Mouse (Mus musculus): Measurements from ENCODE around the gene Iah1. TPM values are rescaled to one million over a fixed set of nuclear protein-coding genes. Genes with fewer than 3 reads are reported as not detected.

Iah1 gene
- polyA plus RNA-seq, 1 experiment from 2014 or later = 46.5 TPM

DNA sequence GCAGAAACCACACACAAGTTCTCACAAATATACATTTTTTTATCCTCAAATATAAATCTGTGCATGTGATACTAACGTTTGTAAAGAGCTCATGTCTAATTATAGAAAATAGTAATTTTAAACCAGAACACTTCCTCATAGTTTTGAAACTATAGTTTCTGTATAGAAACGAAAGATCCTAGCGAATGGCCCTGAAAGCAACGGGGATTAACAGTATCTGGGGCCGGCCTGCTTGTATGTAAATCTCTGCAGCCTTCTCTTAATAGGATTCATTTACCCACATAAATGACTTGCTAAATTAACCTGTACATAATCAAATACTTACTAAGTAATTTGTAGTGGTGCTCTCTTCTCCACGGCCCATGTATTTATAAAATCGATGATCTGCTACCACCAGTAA lies 30.8 kb downstream of the Iah1 start:
- Histone ChIP-seq H3K4me3 (ENCODE audit: low read length) (no peak overlapping the region), H3K4me2 (ENCODE audit: low read depth, low read length) (no peak overlapping the region), H3K27ac (ENCODE audit: low read length) (no peak overlapping the region), H3K27me3 (ENCODE audit: control insufficient read depth, insufficient read depth, low read length) (no peaks in the 10 kb centered on the region), H3K36me3 (ENCODE audit: control insufficient read depth, insufficient read depth) (peaks cover 36% of the 10 kb centered on the region), H3K4me1 (ENCODE audit: control insufficient read depth, insufficient read depth, low read length) (no peaks in the 10 kb centered on the region), H3K9ac (ENCODE audit: low read length) (no peak overlapping the region), H3K9me3 (replicated peaks; ENCODE audit: control insufficient read depth, low read length) (peaks cover 5% of the 10 kb centered on the region)
- no peak for ATAC-seq (replicated peaks; ENCODE audit: extremely low read depth, insufficient read depth, low FRiP score)
- 91% methylated on average over 7 of the region's 7 CpGs for WGBS

DNA sequence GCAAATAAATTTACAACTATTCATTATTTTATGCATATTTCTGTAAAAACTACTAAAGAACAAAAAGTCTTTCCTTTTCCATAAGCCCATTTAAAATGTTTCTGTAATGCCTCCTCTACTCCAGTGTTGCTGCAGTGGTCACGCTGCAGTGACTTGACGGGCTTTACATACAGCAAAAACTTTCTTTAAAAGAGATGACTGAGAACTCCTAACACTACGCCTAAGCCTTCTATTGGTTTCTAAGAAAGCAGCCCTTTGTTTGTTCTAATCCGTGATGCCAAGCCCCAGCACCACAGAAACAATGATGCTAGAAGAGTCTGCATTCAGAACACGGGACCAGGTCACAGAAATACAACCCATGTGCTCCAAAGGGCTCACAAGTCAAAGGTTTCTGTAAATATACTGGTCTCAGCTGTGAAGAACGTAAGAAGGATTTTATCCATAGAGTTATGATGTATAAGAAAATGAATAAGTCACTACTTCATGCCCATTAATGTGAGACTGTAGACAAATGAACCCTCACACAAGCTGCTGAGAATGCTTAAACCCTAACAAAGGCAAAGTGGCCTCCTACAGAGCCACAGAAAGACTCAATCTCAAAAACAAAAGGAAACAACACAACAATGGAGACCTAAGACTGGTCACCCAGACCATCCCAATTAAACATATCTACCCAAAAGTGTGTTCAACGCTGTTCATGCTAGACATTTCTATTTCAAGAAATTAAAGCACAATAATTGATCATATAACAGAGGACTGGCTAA lies 34.1 kb downstream of the Iah1 start:
- ATAC-seq (replicated peaks; ENCODE audit: extremely low read depth, insufficient read depth, low FRiP score) = no peak
- H3K9ac ChIP-seq (ENCODE audit: low read length) = no peak overlapping the region
- 90% methylated on average over 7 of the region's 7 CpGs for WGBS
- peaks cover 9% of the 10 kb centered on the region for H3K9me3 ChIP-seq (replicated peaks; ENCODE audit: control insufficient read depth, low read length)
- no peaks in the 10 kb centered on the region for H3K27me3 ChIP-seq (ENCODE audit: control insufficient read depth, insufficient read depth, low read length)
- no peak overlapping the region for H3K4me3 ChIP-seq (ENCODE audit: low read length)
- H3K27ac ChIP-seq (ENCODE audit: low read length) = no peak overlapping the region
- H3K4me1 ChIP-seq (ENCODE audit: control insufficient read depth, insufficient read depth, low read length) = no peaks in the 10 kb centered on the region
- H3K4me2 ChIP-seq (ENCODE audit: low read depth, low read length) = no peak overlapping the region
- peaks cover 40% of the 10 kb centered on the region for H3K36me3 ChIP-seq (ENCODE audit: control insufficient read depth, insufficient read depth)

- no peak overlapping the region for H3K4me3 ChIP-seq (ENCODE audit: low read length)
- H3K27ac ChIP-seq (ENCODE audit: low read length) = no peak overlapping the region
- peaks cover 9% of the 10 kb centered on the region for H3K9me3 ChIP-seq (replicated peaks; ENCODE audit: control insufficient read depth, low read length)
- no peaks in the 10 kb centered on the region for H3K4me1 ChIP-seq (ENCODE audit: control insufficient read depth, insufficient read depth, low read length)
- no peak for ATAC-seq (replicated peaks; ENCODE audit: extremely low read depth, insufficient read depth, low FRiP score)
- WGBS = 94% methylated on average over 8 of the region's 8 CpGs
- H3K9ac ChIP-seq (ENCODE audit: low read length) = no peak overlapping the region
- no peaks in the 10 kb centered on the region for H3K27me3 ChIP-seq (ENCODE audit: control insufficient read depth, insufficient read depth, low read length)
- H3K36me3 ChIP-seq (ENCODE audit: control insufficient read depth, insufficient read depth) = peaks cover 36% of the 10 kb centered on the region
- no peak overlapping the region for H3K4me2 ChIP-seq (ENCODE audit: low read depth, low read length)
These were observed 37.5 kb downstream of the Iah1 start for GRCm38 (mm10) chr12:21353681-21354080.

GRCm38 (mm10) chr12:21362686-21363085 lies 46.5 kb downstream of the Iah1 start:
- Histone ChIP-seq H3K27me3 (ENCODE audit: control insufficient read depth, insufficient read depth, low read length) (no peaks in the 10 kb centered on the region), H3K27ac (ENCODE audit: low read length) (no peak overlapping the region), H3K9ac (ENCODE audit: low read length) (no peak overlapping the region), H3K4me1 (ENCODE audit: control insufficient read depth, insufficient read depth, low read length) (no peaks in the 10 kb centered on the region), H3K4me2 (ENCODE audit: low read depth, low read length) (no peak overlapping the region), H3K36me3 (ENCODE audit: control insufficient read depth, insufficient read depth) (peaks cover 3% of the 10 kb centered on the region), H3K9me3 (replicated peaks; ENCODE audit: control insufficient read depth, low read length) (no peaks in the 10 kb centered on the region), H3K4me3 (ENCODE audit: low read length) (no peak overlapping the region)
- ATAC-seq (replicated peaks; ENCODE audit: extremely low read depth, insufficient read depth, low FRiP score) = no peak
- 51% methylated on average over 2 of the region's 2 CpGs for WGBS

DNA sequence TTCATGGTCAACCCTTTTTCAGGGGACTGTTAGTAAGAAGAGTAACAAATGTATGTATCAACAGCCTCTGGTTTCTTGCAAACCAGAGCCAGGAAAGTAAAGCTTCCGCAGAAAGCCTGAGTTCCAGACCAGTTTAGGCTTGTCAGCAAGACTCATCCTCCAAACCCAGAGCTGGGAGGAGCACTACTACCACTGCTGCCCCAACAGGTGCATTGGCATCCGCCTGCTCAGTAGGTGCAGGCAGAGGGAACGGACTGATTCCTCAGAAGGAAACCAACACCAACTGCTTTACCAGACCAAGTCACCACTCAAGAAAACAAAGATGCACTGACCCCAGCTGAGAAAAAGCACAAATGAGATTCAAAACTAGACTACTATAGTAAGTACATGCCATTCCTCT lies 47.0 kb downstream of the Iah1 start:
- Histone ChIP-seq H3K9me3 (replicated peaks; ENCODE audit: control insufficient read depth, low read length) (no peaks in the 10 kb centered on the region), H3K4me3 (ENCODE audit: low read length) (no peak overlapping the region), H3K27me3 (ENCODE audit: control insufficient read depth, insufficient read depth, low read length) (no peaks in the 10 kb centered on the region), H3K27ac (ENCODE audit: low read length) (no peak overlapping the region), H3K4me1 (ENCODE audit: control insufficient read depth, insufficient read depth, low read length) (no peaks in the 10 kb centered on the region), H3K36me3 (ENCODE audit: control insufficient read depth, insufficient read depth) (peaks cover 3% of the 10 kb centered on the region), H3K4me2 (ENCODE audit: low read depth, low read length) (no peak overlapping the region), H3K9ac (ENCODE audit: low read length) (no peak overlapping the region)
- ATAC-seq (replicated peaks; ENCODE audit: extremely low read depth, insufficient read depth, low FRiP score) = no peak
- WGBS = 85% methylated on average over 3 of the region's 3 CpGs

DNA sequence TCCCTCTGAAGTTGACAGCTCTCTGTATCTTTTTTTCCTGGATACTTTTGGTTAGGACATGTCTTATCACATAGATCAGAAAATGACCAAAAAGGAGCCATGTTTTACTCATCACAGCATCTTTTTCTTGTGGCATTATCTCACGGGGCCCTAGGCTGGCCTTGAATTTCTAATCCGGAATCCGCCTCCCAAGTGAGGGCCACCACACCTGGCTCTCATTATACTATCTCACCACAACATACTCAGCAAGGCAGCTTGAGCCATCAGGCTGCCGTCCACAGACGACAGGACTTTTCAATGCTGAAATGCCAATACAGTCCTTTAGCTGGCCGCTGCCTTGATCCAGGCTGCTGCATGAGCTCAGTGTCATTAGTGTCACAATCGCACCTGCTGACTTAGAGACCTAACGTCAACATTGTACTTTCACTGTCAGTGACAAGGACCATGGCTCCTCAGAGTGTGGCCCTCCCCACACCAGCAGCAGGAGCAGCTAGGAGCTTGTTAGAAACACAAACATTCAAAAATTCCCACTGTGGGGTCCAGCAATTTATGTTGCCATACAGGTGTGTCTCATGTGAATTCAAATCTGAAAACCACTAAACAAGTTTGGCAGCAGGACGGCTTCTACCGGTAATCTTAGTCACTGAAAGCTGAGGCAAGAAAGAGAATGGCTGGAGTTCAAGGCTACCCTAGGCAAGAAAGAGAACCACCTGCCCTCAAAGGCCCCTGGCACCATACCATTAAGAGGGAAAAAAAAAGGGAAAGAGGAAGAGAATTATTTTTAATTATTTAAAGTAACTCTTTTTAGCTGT lies 48.6 kb downstream of the Iah1 start:
- 72% methylated on average over 10 of the region's 10 CpGs for WGBS
- Histone ChIP-seq H3K9ac (ENCODE audit: low read length) (no peak overlapping the region), H3K27ac (ENCODE audit: low read length) (no peak overlapping the region), H3K27me3 (ENCODE audit: control insufficient read depth, insufficient read depth, low read length) (no peaks in the 10 kb centered on the region), H3K9me3 (replicated peaks; ENCODE audit: control insufficient read depth, low read length) (no peaks in the 10 kb centered on the region), H3K4me3 (ENCODE audit: low read length) (no peak overlapping the region), H3K4me2 (ENCODE audit: low read depth, low read length) (no peak overlapping the region), H3K36me3 (ENCODE audit: control insufficient read depth, insufficient read depth) (peaks cover 3% of the 10 kb centered on the region), H3K4me1 (ENCODE audit: control insufficient read depth, insufficient read depth, low read length) (no peaks in the 10 kb centered on the region)
- no peak for ATAC-seq (replicated peaks; ENCODE audit: extremely low read depth, insufficient read depth, low FRiP score)

- Histone ChIP-seq H3K9me3 (replicated peaks; ENCODE audit: control insufficient read depth, low read length) (no peaks in the 10 kb centered on the region), H3K36me3 (ENCODE audit: control insufficient read depth, insufficient read depth) (no peaks in the 10 kb centered on the region; the same call in 1 of the 2 replicates), H3K4me1 (ENCODE audit: control insufficient read depth, insufficient read depth, low read length) (peaks cover 5% of the 10 kb centered on the region), H3K9ac (ENCODE audit: low read length) (no peak overlapping the region), H3K27me3 (ENCODE audit: control insufficient read depth, insufficient read depth, low read length) (no peaks in the 10 kb centered on the region), H3K27ac (ENCODE audit: low read length) (no peak overlapping the region), H3K4me2 (ENCODE audit: low read depth, low read length) (no peak overlapping the region), H3K4me3 (ENCODE audit: low read length) (no peak overlapping the region)
- WGBS = 82% methylated on average over 9 of the region's 9 CpGs
- ATAC-seq (replicated peaks; ENCODE audit: extremely low read depth, insufficient read depth, low FRiP score) = no peak
These were observed 52.3 kb downstream of the Iah1 start for GRCm38 (mm10) chr12:21368376-21369086.

DNA sequence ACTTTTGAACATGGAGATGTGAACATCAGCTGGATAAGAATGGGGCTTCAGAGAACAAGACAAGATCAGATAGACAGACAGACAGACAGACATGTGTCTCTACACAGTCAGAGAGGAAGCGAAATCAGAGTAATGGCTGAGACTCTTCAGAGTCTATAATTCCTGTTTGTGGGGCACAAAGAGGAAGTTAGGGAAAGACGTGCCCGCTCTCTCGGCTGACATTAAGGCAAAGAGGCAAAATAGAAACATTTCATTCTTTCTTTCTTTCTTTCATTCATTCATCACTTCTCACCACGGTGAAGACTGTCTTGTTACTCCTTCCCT lies 52.9 kb downstream of the Iah1 start:
- 83% methylated on average over 5 of the region's 5 CpGs for WGBS
- ATAC-seq (replicated peaks; ENCODE audit: extremely low read depth, insufficient read depth, low FRiP score) = no peak
- Histone ChIP-seq H3K27ac (ENCODE audit: low read length) (no peak overlapping the region), H3K9me3 (replicated peaks; ENCODE audit: control insufficient read depth, low read length) (no peaks in the 10 kb centered on the region), H3K36me3 (ENCODE audit: control insufficient read depth, insufficient read depth) (no peaks in the 10 kb centered on the region; the same call in 1 of the 2 replicates), H3K4me2 (ENCODE audit: low read depth, low read length) (no peak overlapping the region), H3K4me1 (ENCODE audit: control insufficient read depth, insufficient read depth, low read length) (peaks cover 5% of the 10 kb centered on the region), H3K27me3 (ENCODE audit: control insufficient read depth, insufficient read depth, low read length) (no peaks in the 10 kb centered on the region), H3K9ac (ENCODE audit: low read length) (no peak overlapping the region), H3K4me3 (ENCODE audit: low read length) (no peak overlapping the region)
